Mouse (Mus musculus) lung, adult 2 months (tissue): ENCODE measurements at regions not wholly inside any gene's neighbourhood (a gene's known extent, or its start where the extent isn't known, plus 50 kb on each side); places are given as distances from the start of the nearest gene placed in this dataset.

ENCODE experiments used
- CTCF ChIP-seq: fragments of 200-500 bp; IDR thresholded peaks from 2 replicates; pipeline ENCODE4 v1.5.1; 2011; ENCODE audit warnings: mild to moderate bottlenecking, low read length, control low read depth; ENCODE audit not compliant: insufficient read depth
- POLR2A ChIP-seq: fragments of 200-500 bp; IDR thresholded peaks from 2 replicates; pipeline ENCODE4 v1.6.1; 2011; ENCODE audit warnings: low read depth, mild to moderate bottlenecking, control low read depth, low read length, borderline replicate concordance; ENCODE audit errors: extremely low read depth

DNA sequence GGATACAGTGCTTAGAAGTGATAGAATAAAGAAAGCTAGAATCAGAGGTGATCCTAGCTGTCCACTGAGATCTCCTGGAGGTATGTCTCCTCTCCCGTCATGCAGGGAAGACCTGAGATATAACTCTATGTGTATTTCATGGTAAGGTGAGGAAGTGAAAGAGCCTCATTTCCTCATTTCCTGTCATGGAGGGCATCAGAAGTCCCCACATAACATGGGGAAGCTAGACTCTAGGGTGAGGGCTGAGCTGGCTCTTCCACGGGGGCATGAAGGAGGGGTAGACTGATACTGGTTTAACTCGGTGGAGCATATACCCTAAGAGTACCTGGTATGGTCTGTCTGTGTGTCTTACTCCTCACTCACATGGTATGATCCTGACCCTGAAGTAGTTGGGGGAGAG is 156.0 kb upstream of the Foxn2 start:
- TF ChIP-seq CTCF (no peak), POLR2A (no peak)
